Mouse (Mus musculus) erythroblast, embryonic 14.5 days (primary cell): ENCODE data around the gene Zfp54. TPM values are rescaled to one million over a fixed set of nuclear protein-coding genes. Genes with fewer than 3 reads are reported as not detected.
"Not testable (repeated sequence)": the region's sequence is repeated elsewhere in the genome, so short reads cannot be mapped to it uniquely, and the experiment has no call there.

ENCODE experiments used
- H3K27me3 ChIP-seq: 2 replicates; pipeline ENCODE4 v1.6.1; 2012; ENCODE audit warnings: inconsistent platforms; ENCODE audit not compliant: control insufficient read depth
- H3K36me3 ChIP-seq: 2 replicates; pipeline ENCODE4 v1.6.1; 2012; ENCODE audit warnings: mild to moderate bottlenecking, inconsistent platforms; ENCODE audit not compliant: control insufficient read depth
- H3K4me1 ChIP-seq: 2 replicates; pipeline ENCODE4 v1.6.1; 2012; ENCODE audit warnings: inconsistent platforms; ENCODE audit not compliant: control insufficient read depth
- H3K4me3 ChIP-seq: replicated peaks from 2 replicates; pipeline ENCODE3; 2012; ENCODE audit warnings: moderate library complexity, mild to moderate bottlenecking, inconsistent platforms
- H3K9me3 ChIP-seq: 2 replicates; pipeline ENCODE4 v1.6.1; 2012; ENCODE audit warnings: low read length, inconsistent platforms, mixed read lengths; ENCODE audit not compliant: control insufficient read depth
- GATA1 ChIP-seq: IDR thresholded peaks from 2 replicates; pipeline ENCODE4 v1.6.1; 2012; ENCODE audit warnings: low read length, inconsistent platforms, mixed read lengths
- TAL1 ChIP-seq: IDR thresholded peaks from 3 replicates; pipeline ENCODE4 v1.6.1; 2012; ENCODE audit warnings: low read length, inconsistent platforms, mixed read lengths
- polyA plus RNA-seq: library from polyadenylated mRNA; stranded (reverse); fragments of >175 nt; gene quantifications from 2 replicates; pipeline ENCODE4 v1.2.3, GENCODE M21; 2012

Zfp54 gene
- not detected in 2 replicates for polyA plus RNA-seq

DNA sequence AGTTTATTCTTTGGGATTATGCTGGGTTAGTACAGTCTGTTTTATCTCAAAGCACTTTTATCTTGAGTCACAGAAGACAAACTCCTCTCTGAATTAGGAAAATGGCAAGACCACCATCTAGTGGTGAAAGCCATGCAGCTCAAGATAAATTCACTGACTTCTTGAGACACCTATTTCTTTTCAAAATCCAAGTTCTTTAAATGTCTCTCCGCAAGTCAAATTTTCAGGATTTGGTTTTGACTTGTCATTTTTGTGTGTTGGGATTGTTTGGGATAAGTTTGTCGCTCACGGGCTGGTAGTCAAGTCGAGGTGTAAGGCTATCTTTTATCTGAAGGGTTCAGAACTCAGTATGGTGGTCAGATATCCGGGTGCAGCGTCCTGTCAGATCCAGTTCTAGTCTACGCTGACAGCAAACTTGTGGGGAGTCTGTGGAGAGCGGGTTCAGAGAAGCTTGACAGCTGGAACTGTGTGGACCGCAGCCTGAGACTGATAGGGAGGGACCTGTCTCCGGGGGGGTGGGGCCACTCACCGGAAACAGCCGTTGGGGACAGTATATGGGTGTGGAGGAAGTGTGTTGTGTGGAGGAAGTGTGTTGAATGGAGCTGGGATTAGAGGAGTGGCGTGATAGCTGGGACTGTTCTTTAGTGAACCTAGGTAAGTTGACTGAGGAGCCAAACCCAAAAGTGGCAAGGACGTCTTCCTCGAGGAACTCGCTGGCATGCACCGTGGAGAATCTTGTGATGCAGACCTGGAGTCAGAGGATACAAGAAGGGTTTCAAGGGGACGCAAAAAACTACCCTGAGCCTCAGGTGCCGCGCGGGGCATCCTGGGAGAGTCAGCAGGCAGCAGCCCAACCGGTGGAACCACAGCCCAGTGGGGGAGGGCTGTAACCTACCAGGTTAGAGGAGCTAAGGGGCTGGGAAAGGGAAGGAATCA lies at the start of gene Zfp54:
Gene Zfp54 (plus strand): TSS at position 564 of the 936 bp plus-strand sequence.
- H3K4me3 ChIP-seq = peak within 1 kb of the TSS; percentile 69
- no peaks in the 10 kb centered on the region for H3K36me3 ChIP-seq
- no peaks in the 10 kb centered on the region for H3K27me3 ChIP-seq
- peaks cover 24% of the 10 kb centered on the region for H3K4me1 ChIP-seq
- H3K9me3 ChIP-seq = no peaks in the 10 kb centered on the region
- no peak for TF ChIP-seq GATA1
- no peak for TF ChIP-seq TAL1

DNA sequence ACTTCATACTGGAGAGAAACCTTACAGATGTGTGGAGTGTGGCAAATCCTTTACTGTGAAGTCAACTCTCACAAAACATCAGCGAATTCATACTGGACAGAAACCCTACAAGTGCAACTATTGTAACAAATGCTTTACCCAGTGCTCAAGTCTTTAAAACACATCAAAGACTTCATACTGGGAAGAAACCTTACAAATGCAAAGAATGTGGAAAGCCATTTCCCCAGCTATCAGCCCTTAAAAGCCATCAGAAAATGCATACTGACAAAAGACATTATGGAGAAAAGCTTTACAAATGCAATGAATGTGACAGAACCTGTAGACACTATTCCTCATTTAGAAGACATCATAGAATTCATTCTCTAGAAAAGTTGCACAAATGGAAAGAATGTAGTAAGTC lies 47.7 kb upstream of the Zfp54 start:
- Histone ChIP-seq H3K9me3 (no peaks in the 10 kb centered on the region), H3K36me3 (no peaks in the 10 kb centered on the region), H3K4me1 (peaks cover 2% of the 10 kb centered on the region), H3K27me3 (no peaks in the 10 kb centered on the region), H3K4me3 (no peak overlapping the region)
- TF ChIP-seq TAL1 (no peak), GATA1 (no peak)

DNA sequence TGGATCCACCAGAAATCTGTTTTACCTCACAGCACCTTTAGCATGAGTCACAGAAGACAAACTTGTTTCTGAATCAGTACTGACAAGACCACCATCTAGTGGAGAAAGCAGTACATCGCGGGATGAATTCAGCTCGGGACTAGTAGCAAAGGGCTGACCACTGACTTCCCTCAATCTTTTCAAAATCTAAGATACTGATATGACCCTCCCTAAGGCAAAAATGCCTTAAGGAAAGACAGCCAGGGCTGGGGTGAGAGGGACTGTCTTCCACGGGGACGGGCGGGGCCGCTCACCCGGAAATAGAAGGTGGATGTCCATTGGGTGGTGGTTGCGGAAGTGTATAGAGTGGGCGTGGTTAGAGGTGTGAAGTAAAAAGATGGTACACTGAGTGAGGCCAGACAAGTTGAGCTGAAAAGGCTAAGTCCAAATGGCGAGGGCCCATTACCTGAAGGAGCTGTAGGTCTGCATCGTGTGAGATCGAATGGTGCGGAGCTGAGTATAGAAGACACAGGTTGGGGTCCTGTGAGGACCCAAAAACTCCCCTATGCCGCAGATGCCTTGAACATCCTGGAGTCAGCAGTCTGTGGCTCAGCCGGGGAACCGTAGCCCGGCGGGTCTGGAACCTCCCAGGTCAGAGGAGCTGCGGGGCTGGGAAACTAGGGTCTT lies 39.5 kb upstream of the Zfp54 start, which contains the start of gene Zfp677:
Gene Zfp677 (plus strand): TSS at position 358 of the 666 bp plus-strand sequence.
- Histone ChIP-seq H3K4me1 (peaks cover 10% of the 10 kb centered on the region), H3K36me3 (no peaks in the 10 kb centered on the region), H3K27me3 (no peaks in the 10 kb centered on the region), H3K4me3 (peak within 1 kb of the TSS; percentile 57), H3K9me3 (no peaks in the 10 kb centered on the region)
- no peak for TF ChIP-seq TAL1
- TF ChIP-seq GATA1 = no peak

DNA sequence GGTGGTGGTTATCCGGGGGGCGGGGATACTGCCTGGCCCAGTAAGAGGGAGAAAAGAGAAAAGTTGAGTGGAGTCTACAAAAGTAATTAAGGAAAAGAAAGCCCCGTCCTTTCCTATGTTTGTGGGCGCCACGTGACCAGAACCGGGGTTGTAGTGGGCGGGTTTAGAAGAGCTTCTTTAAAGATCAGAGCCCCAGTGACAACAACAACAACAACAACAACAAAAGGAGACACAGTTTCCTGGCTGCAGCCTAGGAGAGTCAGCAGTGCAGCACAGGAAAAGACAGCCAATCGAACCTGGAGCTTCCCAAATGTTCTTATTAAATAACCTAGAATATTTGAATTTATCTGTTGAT lies 39.0 kb upstream of the Zfp54 start:
- Histone ChIP-seq H3K36me3 (no peaks in the 10 kb centered on the region), H3K9me3 (no peaks in the 10 kb centered on the region), H3K4me3 (peak overlapping the region; percentile 57), H3K27me3 (no peaks in the 10 kb centered on the region), H3K4me1 (peaks cover 10% of the 10 kb centered on the region)
- no peak for TF ChIP-seq GATA1
- no peak for TF ChIP-seq TAL1

DNA sequence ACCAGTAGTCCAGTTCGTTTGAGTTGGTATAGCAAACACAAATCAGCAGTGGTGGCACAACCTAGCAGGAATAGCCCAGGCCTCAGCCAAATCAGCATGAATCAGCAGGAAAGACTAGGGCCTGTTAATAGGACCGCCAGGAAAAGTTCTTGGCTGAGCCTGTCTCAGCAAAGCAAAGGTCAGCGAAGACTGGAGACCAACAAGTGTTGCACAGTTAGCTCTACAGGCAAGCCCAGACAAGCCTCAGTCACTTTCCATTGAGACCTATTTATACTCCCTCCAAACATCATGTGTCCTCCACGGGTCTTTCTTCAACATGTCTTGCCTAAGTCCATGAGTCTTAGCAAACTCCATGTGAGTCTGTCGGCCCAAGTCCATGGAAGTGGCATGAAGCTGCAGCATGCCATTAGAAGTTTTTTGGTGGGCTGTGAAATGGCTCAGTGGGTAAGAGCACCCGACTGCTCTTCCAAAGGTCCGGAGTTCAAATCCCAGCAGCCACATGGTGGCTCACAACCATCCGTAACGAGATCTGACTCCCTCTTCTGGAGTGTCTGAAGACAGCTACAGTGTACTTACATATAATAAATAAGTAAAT lies 15.9 kb downstream of the Zfp54 start:
- not testable (repeated sequence) for H3K4me1 ChIP-seq, H3K36me3 ChIP-seq, H3K27me3 ChIP-seq, H3K4me3 ChIP-seq, H3K9me3 ChIP-seq

DNA sequence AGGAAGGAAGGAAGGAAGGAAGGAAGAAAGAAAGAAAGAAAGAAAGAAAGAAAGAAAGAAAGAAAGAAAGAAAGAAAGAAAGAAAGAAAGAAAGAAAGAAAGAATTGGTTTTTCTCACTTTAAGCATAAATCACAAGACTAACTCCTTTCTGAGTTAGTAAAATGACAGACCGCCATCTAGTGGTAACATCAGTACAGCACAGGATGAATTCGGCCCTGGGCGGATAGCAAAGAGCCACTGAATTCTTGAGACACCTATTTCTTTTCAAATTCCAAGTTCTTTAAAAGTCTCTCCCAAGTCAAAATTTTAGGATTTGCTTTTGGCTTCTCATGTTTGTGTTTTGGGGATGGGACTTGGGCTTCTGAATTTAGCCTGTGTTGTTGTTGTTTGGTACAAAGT lies 26.6 kb downstream of the Zfp54 start:
- no peaks in the 10 kb centered on the region for H3K9me3 ChIP-seq
- peak overlapping the region; percentile 68 for H3K4me3 ChIP-seq
- peaks cover 5% of the 10 kb centered on the region; the same call in 1 of the 2 replicates for H3K27me3 ChIP-seq
- H3K36me3 ChIP-seq = peaks cover 11% of the 10 kb centered on the region
- H3K4me1 ChIP-seq = peaks cover 16% of the 10 kb centered on the region
- TF ChIP-seq TAL1 = no peak
- no peak for TF ChIP-seq GATA1

DNA sequence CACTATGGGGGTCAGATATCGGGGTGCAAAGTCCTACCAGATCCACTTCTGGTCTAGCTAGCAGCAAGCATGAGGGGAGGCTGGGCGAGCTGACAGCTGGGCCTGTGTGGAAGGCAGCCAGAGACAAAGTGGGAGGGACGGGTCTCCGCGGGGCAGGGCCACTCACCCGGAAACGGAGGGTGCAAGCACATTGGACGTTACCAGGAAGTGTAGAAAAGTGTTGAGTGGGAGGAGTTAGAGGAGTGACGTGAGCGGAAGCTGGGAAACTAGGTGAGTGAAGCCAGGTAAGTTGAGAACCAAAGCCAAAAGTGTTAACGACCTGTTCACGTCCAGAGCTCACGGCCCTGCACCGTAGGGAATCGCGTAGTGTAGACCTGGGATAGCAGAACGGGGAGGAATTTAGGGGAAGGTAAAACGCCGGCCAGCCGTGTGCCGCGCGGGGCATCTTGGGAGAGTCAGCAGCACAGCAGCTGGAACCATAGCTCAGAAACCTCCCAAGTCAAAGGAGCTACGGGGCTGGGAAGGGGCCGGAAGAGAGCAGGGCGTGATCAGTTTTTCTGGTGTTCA lies 27.2 kb downstream of the Zfp54 start, which contains the start of gene Zfp51:
Gene Zfp51 (plus strand): TSS at position 237 of the 567 bp plus-strand sequence.
- peaks cover 5% of the 10 kb centered on the region; the same call in 1 of the 2 replicates for H3K27me3 ChIP-seq
- H3K4me1 ChIP-seq = peaks cover 16% of the 10 kb centered on the region
- no peaks in the 10 kb centered on the region for H3K9me3 ChIP-seq
- H3K36me3 ChIP-seq = peaks cover 11% of the 10 kb centered on the region
- peak within 1 kb of the TSS; percentile 68 for H3K4me3 ChIP-seq
- TF ChIP-seq TAL1 (no peak), GATA1 (no peak)

DNA sequence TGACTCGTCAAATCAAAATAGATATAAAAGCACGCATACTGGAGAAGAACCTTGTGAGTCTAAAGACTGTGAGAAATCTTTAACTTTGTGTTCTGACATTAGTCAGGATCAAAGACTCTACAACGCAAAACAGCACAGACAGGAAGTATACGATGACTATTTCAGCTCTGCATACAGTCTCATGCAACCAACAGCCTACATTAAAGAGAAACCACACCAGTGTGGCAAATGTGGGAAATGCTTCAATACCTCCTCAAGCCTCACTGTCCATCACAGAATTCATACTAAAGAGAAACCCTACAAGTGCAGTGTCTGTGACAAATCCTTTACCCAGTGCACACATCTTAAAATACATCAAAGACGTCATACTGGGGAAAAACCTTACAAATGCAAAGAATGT lies 40.5 kb downstream of the Zfp54 start:
- Histone ChIP-seq H3K36me3 (peaks cover 58% of the 10 kb centered on the region), H3K4me1 (no peaks in the 10 kb centered on the region), H3K27me3 (no peaks in the 10 kb centered on the region), H3K4me3 (no peak overlapping the region), H3K9me3 (no peaks in the 10 kb centered on the region)
- TF ChIP-seq TAL1 = no peak
- no peak for TF ChIP-seq GATA1
